22 mouse cellular contexts compared by ENCODE assay signal in the genomic region with DNA sequence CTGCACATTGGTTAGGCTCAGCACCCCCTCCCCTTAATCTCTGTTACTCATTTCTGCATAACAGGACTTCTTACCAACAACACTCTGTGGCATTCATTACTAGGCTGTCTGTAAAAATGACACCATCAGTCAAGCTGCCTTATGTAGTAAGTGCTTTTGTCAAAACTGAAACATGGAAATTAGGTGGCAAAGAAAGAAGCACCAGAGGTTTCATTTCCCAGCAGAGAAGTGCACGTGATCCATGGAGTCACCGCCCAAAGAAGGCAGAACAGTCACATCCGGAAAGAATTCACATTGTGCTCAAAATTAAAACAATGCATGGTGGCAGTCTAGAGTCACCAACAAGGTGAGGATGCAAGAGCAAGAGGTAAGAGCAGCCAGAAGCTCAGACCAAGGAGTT. TPM values are rescaled to one million over a fixed set of nuclear protein-coding genes. Genes with fewer than 3 reads are reported as not detected.
"Had no signal": no experiment of that assay in that cellular context is flagged by ENCODE, and none has a peak within 500 bp of the region (broad histone marks: within the 10 kb centered on the region; RNA-seq: fewer than 3 reads in every experiment).

No protein-coding gene starts in this region.

- DNase-seq: kidney, adult 8-10 months; kidney, postnatal 36 days; liver, embryonic 13.5 days; liver, postnatal 0 days; midbrain, embryonic 14.5 days; spleen, adult 18-20 months; thymus, adult 2 months; thymus, postnatal 25 days had no signal

- H3K27ac ChIP-seq: left cerebral cortex, adult 2 months; limb, embryonic 10.5 days; liver, embryonic 13.5 days; lung, embryonic 15.5 days; midbrain, embryonic 10.5 days; neural tube, embryonic 15.5 days; stomach, embryonic 15.5 days had no signal

- H3K36me3 ChIP-seq: liver, embryonic 13.5 days; lung, embryonic 15.5 days; stomach, embryonic 15.5 days had no signal

- H3K4me3 ChIP-seq: left cerebral cortex, adult 2 months; limb, embryonic 10.5 days; liver, embryonic 13.5 days; lung, embryonic 15.5 days; midbrain, embryonic 10.5 days; myocyte; neural tube, embryonic 15.5 days; stomach, embryonic 15.5 days had no signal

- H3K9ac ChIP-seq: liver, embryonic 13.5 days; liver, postnatal 0 days; lung, embryonic 15.5 days; neural tube, embryonic 15.5 days; stomach, embryonic 15.5 days had no signal

- ATAC-seq: intestine, embryonic 16.5 days; liver, postnatal 0 days had no signal

- H3K27me3 ChIP-seq: liver, embryonic 13.5 days; lung, embryonic 15.5 days; neural tube, embryonic 15.5 days; stomach, embryonic 15.5 days had no signal

- H3K9me3 ChIP-seq: limb, embryonic 10.5 days; liver, embryonic 13.5 days; lung, embryonic 15.5 days; midbrain, embryonic 10.5 days; neural tube, embryonic 15.5 days; stomach, embryonic 15.5 days had no signal

- H3K4me2 ChIP-seq: liver, embryonic 13.5 days; lung, embryonic 15.5 days; neural tube, embryonic 15.5 days; stomach, embryonic 15.5 days had no signal

- H3K4me1 ChIP-seq: limb, embryonic 10.5 days; liver, embryonic 13.5 days; midbrain, embryonic 10.5 days; stomach, embryonic 15.5 days had no signal

RNA-seq across cellular contexts. Expression of a gene that starts 32.5 kb away (rescaled TPM):
- total RNA-seq: layer of hippocampus, adult 18-20 months; layer of hippocampus, postnatal 10 days; left cerebral cortex, adult 2 months; left cerebral cortex, postnatal 14 days; megakaryocyte progenitor cell, adult 5-6 weeks had no signal
- polyA plus RNA-seq: intestine, embryonic 16.5 days; limb, embryonic 10.5 days; limb, embryonic 14.5 days; liver, embryonic 13.5 days; liver, postnatal 0 days; lung, embryonic 15.5 days; midbrain, embryonic 10.5 days; midbrain, embryonic 14.5 days; neural tube, embryonic 11.5 days; neural tube, embryonic 15.5 days; stomach, embryonic 15.5 days had no signal
